Mouse (Mus musculus): ENCODE results near the gene Kcnma1. TPM values are rescaled to one million over a fixed set of nuclear protein-coding genes. Genes with fewer than 3 reads are reported as not detected.

Gene Kcnma1
- polyA plus RNA-seq, 1 experiment from 2014 or later, result 7.8 TPM

- H3K9me3 ChIP-seq (ENCODE audit: control insufficient read depth, low read length), result no peaks in the 10 kb centered on the region
- 90% methylated on average over 2 of the region's 2 CpGs for WGBS
- no peaks in the 10 kb centered on the region for H3K4me1 ChIP-seq (ENCODE audit: control insufficient read depth, insufficient read depth, low read length)
- no peaks in the 10 kb centered on the region for H3K36me3 ChIP-seq (ENCODE audit: control insufficient read depth, insufficient read depth, low read length)
- no peak overlapping the region for H3K4me3 ChIP-seq (ENCODE audit: low read depth, low read length)
- H3K27me3 ChIP-seq (replicated peaks; ENCODE audit: control insufficient read depth, insufficient read depth, low read length), result no peaks in the 10 kb centered on the region
- H3K4me2 ChIP-seq (ENCODE audit: low read depth, low read length), result no peak overlapping the region
- no peak for DNase-seq (ENCODE audit: low spot score)
- H3K9ac ChIP-seq (ENCODE audit: low read depth, low read length), result no peak overlapping the region
- no peak overlapping the region for H3K27ac ChIP-seq (replicated peaks; ENCODE audit: low read depth, low read length)
- ATAC-seq (ENCODE audit: low read depth), result no peak
These were observed 607.2 kb downstream of the Kcnma1 start for GRCm38 (mm10) chr14:23407051-23407450.

GRCm38 (mm10) chr14:23400777-23401469 lies 613.4 kb downstream of the Kcnma1 start:
- ATAC-seq (ENCODE audit: low read depth) (peak; percentile 93), DNase-seq (ENCODE audit: low spot score) (peak; percentile 91)
- Histone ChIP-seq H3K9me3 (ENCODE audit: control insufficient read depth, low read length) (no peaks in the 10 kb centered on the region), H3K9ac (ENCODE audit: low read depth, low read length) (no peak overlapping the region), H3K27me3 (replicated peaks; ENCODE audit: control insufficient read depth, insufficient read depth, low read length) (no peaks in the 10 kb centered on the region), H3K27ac (replicated peaks; ENCODE audit: low read depth, low read length) (peak overlapping the region; percentile 29; the same call in 1 of the 2 replicates), H3K4me2 (ENCODE audit: low read depth, low read length) (no peak overlapping the region), H3K36me3 (ENCODE audit: control insufficient read depth, insufficient read depth, low read length) (no peaks in the 10 kb centered on the region), H3K4me1 (ENCODE audit: control insufficient read depth, insufficient read depth, low read length) (peaks cover 4% of the 10 kb centered on the region; the same call in 1 of the 2 replicates), H3K4me3 (ENCODE audit: low read depth, low read length) (no peak overlapping the region)
- 13% methylated on average over 6 of the region's 6 CpGs for WGBS

DNA sequence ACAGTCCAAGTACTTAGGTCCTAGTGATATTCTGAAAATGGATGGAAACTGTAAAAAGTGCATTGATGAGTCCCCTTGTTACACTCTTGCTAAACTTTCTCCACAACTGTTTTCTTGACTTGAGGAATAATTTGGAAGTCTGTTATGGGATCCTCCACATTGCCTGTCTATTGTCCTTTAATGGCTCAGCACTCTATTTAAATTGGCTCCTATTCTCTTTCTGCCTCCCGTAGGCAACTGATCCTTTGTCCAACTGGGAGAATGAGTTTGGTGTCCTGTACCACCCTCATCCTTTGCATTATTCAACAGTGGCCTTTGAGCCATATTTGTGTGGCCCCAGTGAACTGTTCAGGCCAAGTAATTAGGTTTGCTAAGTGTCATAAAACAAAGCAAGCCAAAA lies 616.6 kb downstream of the Kcnma1 start:
- no peak overlapping the region for H3K9ac ChIP-seq (ENCODE audit: low read depth, low read length)
- H3K36me3 ChIP-seq (ENCODE audit: control insufficient read depth, insufficient read depth, low read length), result no peaks in the 10 kb centered on the region
- DNase-seq (ENCODE audit: low spot score) (no peak), ATAC-seq (ENCODE audit: low read depth) (no peak)
- H3K9me3 ChIP-seq (ENCODE audit: control insufficient read depth, low read length), result no peaks in the 10 kb centered on the region
- 62% methylated on average over 1 of the region's 1 CpGs for WGBS
- peaks cover 4% of the 10 kb centered on the region; the same call in 1 of the 2 replicates for H3K4me1 ChIP-seq (ENCODE audit: control insufficient read depth, insufficient read depth, low read length)
- no peak overlapping the region for H3K4me2 ChIP-seq (ENCODE audit: low read depth, low read length)
- no peak overlapping the region for H3K4me3 ChIP-seq (ENCODE audit: low read depth, low read length)
- H3K27me3 ChIP-seq (replicated peaks; ENCODE audit: control insufficient read depth, insufficient read depth, low read length), result no peaks in the 10 kb centered on the region
- no peak overlapping the region for H3K27ac ChIP-seq (replicated peaks; ENCODE audit: low read depth, low read length)

- ATAC-seq (ENCODE audit: low read depth) (no peak), DNase-seq (ENCODE audit: low spot score) (no peak)
- no peaks in the 10 kb centered on the region for H3K36me3 ChIP-seq (ENCODE audit: control insufficient read depth, insufficient read depth, low read length)
- no peak overlapping the region for H3K4me3 ChIP-seq (ENCODE audit: low read depth, low read length)
- 69% methylated on average over 3 of the region's 3 CpGs for WGBS
- no peak overlapping the region for H3K27ac ChIP-seq (replicated peaks; ENCODE audit: low read depth, low read length)
- H3K4me1 ChIP-seq (ENCODE audit: control insufficient read depth, insufficient read depth, low read length), result peaks cover 10% of the 10 kb centered on the region
- H3K27me3 ChIP-seq (replicated peaks; ENCODE audit: control insufficient read depth, insufficient read depth, low read length), result no peaks in the 10 kb centered on the region
- H3K9ac ChIP-seq (ENCODE audit: low read depth, low read length), result no peak overlapping the region
- H3K4me2 ChIP-seq (ENCODE audit: low read depth, low read length), result no peak overlapping the region
- H3K9me3 ChIP-seq (ENCODE audit: control insufficient read depth, low read length), result no peaks in the 10 kb centered on the region
These were observed 622.7 kb downstream of the Kcnma1 start for GRCm38 (mm10) chr14:23391566-23391965.

GRCm38 (mm10) chr14:23390768-23391167 lies 623.5 kb downstream of the Kcnma1 start:
- Histone ChIP-seq H3K9me3 (ENCODE audit: control insufficient read depth, low read length) (no peaks in the 10 kb centered on the region), H3K27ac (replicated peaks; ENCODE audit: low read depth, low read length) (no peak overlapping the region), H3K4me1 (ENCODE audit: control insufficient read depth, insufficient read depth, low read length) (peaks cover 10% of the 10 kb centered on the region), H3K4me3 (ENCODE audit: low read depth, low read length) (no peak overlapping the region), H3K36me3 (ENCODE audit: control insufficient read depth, insufficient read depth, low read length) (no peaks in the 10 kb centered on the region), H3K4me2 (ENCODE audit: low read depth, low read length) (no peak overlapping the region), H3K27me3 (replicated peaks; ENCODE audit: control insufficient read depth, insufficient read depth, low read length) (no peaks in the 10 kb centered on the region), H3K9ac (ENCODE audit: low read depth, low read length) (no peak overlapping the region)
- ATAC-seq (ENCODE audit: low read depth) (no peak), DNase-seq (ENCODE audit: low spot score) (no peak)
- WGBS, result 60% methylated on average over 5 of the region's 5 CpGs

- H3K27ac ChIP-seq (replicated peaks; ENCODE audit: low read depth, low read length), result peak overlapping the region; percentile 52; the same call in 1 of the 2 replicates
- ATAC-seq (ENCODE audit: low read depth), result no peak
- no peaks in the 10 kb centered on the region for H3K27me3 ChIP-seq (replicated peaks; ENCODE audit: control insufficient read depth, insufficient read depth, low read length)
- H3K9ac ChIP-seq (ENCODE audit: low read depth, low read length), result no peak overlapping the region
- H3K4me3 ChIP-seq (ENCODE audit: low read depth, low read length), result no peak overlapping the region
- no peaks in the 10 kb centered on the region for H3K36me3 ChIP-seq (ENCODE audit: control insufficient read depth, insufficient read depth, low read length)
- WGBS, result 29% methylated on average over 4 of the region's 4 CpGs
- peaks cover 10% of the 10 kb centered on the region for H3K4me1 ChIP-seq (ENCODE audit: control insufficient read depth, insufficient read depth, low read length)
- no peak for DNase-seq (ENCODE audit: low spot score)
- H3K9me3 ChIP-seq (ENCODE audit: control insufficient read depth, low read length), result no peaks in the 10 kb centered on the region
- H3K4me2 ChIP-seq (ENCODE audit: low read depth, low read length), result peak overlapping the region; percentile 16
These were observed 624.1 kb downstream of the Kcnma1 start for GRCm38 (mm10) chr14:23390161-23390560.

- H3K9ac ChIP-seq (ENCODE audit: low read depth, low read length), result no peak overlapping the region
- 91% methylated on average over 3 of the region's 3 CpGs for WGBS
- H3K9me3 ChIP-seq (ENCODE audit: control insufficient read depth, low read length), result no peaks in the 10 kb centered on the region
- no peaks in the 10 kb centered on the region for H3K36me3 ChIP-seq (ENCODE audit: control insufficient read depth, insufficient read depth, low read length)
- DNase-seq (ENCODE audit: low spot score) (no peak), ATAC-seq (ENCODE audit: low read depth) (no peak)
- H3K27ac ChIP-seq (replicated peaks; ENCODE audit: low read depth, low read length), result no peak overlapping the region
- H3K27me3 ChIP-seq (replicated peaks; ENCODE audit: control insufficient read depth, insufficient read depth, low read length), result no peaks in the 10 kb centered on the region
- H3K4me2 ChIP-seq (ENCODE audit: low read depth, low read length), result no peak overlapping the region
- H3K4me3 ChIP-seq (ENCODE audit: low read depth, low read length), result no peak overlapping the region
- peaks cover 10% of the 10 kb centered on the region for H3K4me1 ChIP-seq (ENCODE audit: control insufficient read depth, insufficient read depth, low read length)
These were observed 627.5 kb downstream of the Kcnma1 start for GRCm38 (mm10) chr14:23386786-23387185.

DNA sequence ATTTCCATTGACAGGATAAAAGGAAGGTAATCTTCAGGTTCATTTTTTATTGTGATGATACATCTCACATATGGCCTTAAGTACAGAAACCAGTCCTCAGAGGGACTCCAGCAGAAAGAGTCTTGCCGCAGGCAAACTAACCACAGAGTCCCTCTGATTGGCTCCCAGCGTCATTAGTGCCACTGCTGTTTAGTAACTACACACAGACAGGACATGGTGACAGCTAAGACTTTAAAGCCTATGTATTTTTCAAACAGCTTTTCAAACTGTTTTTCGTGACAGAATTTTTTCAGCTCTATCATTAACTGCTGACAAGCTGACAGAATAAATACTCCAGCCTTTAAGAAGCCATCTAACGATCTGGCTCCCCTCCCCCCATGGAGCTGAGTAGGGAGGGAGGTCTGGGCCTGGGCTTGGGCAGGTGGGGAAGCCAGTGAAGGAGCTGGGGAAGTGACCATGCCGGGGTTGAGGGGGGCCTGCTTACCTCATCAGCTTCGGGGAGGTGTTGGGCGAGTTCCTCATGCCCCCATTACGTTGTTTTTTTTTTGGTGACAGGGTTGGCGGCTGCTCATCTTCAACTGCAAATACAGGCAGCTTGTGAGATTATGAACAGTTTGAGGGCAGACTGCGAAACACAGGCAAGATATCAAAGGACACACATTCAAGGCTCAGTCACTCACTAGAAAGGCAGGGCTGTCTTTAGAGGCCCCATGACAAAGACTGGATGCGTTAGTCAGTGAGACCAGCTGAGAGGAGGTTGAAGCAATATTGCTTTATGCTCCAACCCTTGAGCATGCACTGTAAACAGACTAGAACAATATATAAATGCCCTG lies 628.3 kb downstream of the Kcnma1 start:
- Histone ChIP-seq H3K27ac (replicated peaks; ENCODE audit: low read depth, low read length) (no peak overlapping the region), H3K4me1 (ENCODE audit: control insufficient read depth, insufficient read depth, low read length) (peaks cover 10% of the 10 kb centered on the region), H3K9me3 (ENCODE audit: control insufficient read depth, low read length) (no peaks in the 10 kb centered on the region), H3K9ac (ENCODE audit: low read depth, low read length) (no peak overlapping the region), H3K27me3 (replicated peaks; ENCODE audit: control insufficient read depth, insufficient read depth, low read length) (no peaks in the 10 kb centered on the region), H3K4me2 (ENCODE audit: low read depth, low read length) (no peak overlapping the region), H3K4me3 (ENCODE audit: low read depth, low read length) (no peak overlapping the region), H3K36me3 (ENCODE audit: control insufficient read depth, insufficient read depth, low read length) (no peaks in the 10 kb centered on the region)
- WGBS, result 37% methylated on average over 11 of the region's 11 CpGs
- DNase-seq (ENCODE audit: low spot score), result peak; percentile 67
- no peak for ATAC-seq (ENCODE audit: low read depth)
